Mouse (Mus musculus) forebrain, postnatal 0 days (tissue): ENCODE results near the gene Furin. TPM values are rescaled to one million over a fixed set of nuclear protein-coding genes. Genes with fewer than 3 reads are reported as not detected.

Source experiments
- ATAC-seq: fragments of 200-750 bp; cut with Nextera tagmentation; 2 replicates; pipeline ENCODE4 v1.8.0; 2017; ENCODE audit warnings: mild to moderate bottlenecking, moderate library complexity
- DNase-seq: peaks from one replicate; pipeline ENCODE4 v3.0.0-alpha.2; 2015
- H3K27ac ChIP-seq: fragments of 300-500 bp; sonication (generic); 2 replicates; pipeline ENCODE4 v1.5.1; 2014; ENCODE audit warnings: low read depth, mild to moderate bottlenecking, antibody characterized with exemption, low read length, moderate library complexity, mixed read lengths
- H3K27me3 ChIP-seq: fragments of 300-500 bp; sonication (generic); 2 replicates; pipeline ENCODE4 v1.6.1; 2014; ENCODE audit warnings: mild to moderate bottlenecking, low read length, mixed read lengths; ENCODE audit not compliant: insufficient read depth
- H3K36me3 ChIP-seq: fragments of 300-500 bp; sonication (generic); 2 replicates; pipeline ENCODE4 v1.6.1; 2014; ENCODE audit warnings: mild to moderate bottlenecking, moderate library complexity; ENCODE audit not compliant: insufficient read depth
- H3K4me1 ChIP-seq: fragments of 300-500 bp; sonication (generic); 2 replicates; pipeline ENCODE4 v1.6.1; 2014; ENCODE audit warnings: antibody characterized with exemption; ENCODE audit not compliant: insufficient read depth
- H3K4me2 ChIP-seq: fragments of 300-500 bp; sonication (generic); 2 replicates; pipeline ENCODE4 v1.6.1; 2014; ENCODE audit warnings: low read depth, mild to moderate bottlenecking, moderate library complexity
- H3K4me3 ChIP-seq: fragments of 300-500 bp; sonication (generic); 2 replicates; pipeline ENCODE4 v1.5.1; 2014; ENCODE audit warnings: low read depth, low read length, mixed read lengths
- H3K9ac ChIP-seq: fragments of 300-500 bp; sonication (generic); 2 replicates; pipeline ENCODE4 v1.6.1; 2014; ENCODE audit warnings: mild to moderate bottlenecking
- H3K9me3 ChIP-seq: fragments of 300-500 bp; sonication (generic); 2 replicates; pipeline ENCODE4 v1.6.1; 2016; ENCODE audit warnings: low read length
- CTCF ChIP-seq: sonication (generic); IDR thresholded peaks from 2 replicates; pipeline ENCODE4 v1.5.1; 2016; ENCODE audit warnings: antibody characterized with exemption, control low read depth, low read depth
- WGBS: fragments of 180-500 bp; shearing (Covaris S2); extraction: QIAGEN DNeasy Blood & Tissue Kit; methylation state at CpG from one replicate; pipeline ENCODE4 v1.1.7; 2014; 5-methylcytosine and 5-hydroxymethylcytosine counted together
- polyA plus RNA-seq: library from polyadenylated mRNA; unstranded; fragments of >200 nt; fragmentation: Nextera tagmentation; extraction: Ambion mirVana; gene quantifications from 2 replicates; pipeline ENCODE4 v1.2.1, GENCODE M21; 2015
- total RNA-seq: library from RNA; depleted of rRNA; stranded (reverse); fragments of >200 nt; gene quantifications from 2 replicates; pipeline ENCODE4 v1.2.3, GENCODE M21; 2014

Furin gene
- total and polyA plus RNA-seq, 2 experiments from 2014 or later: 7.7 to 21.8 TPM

- H3K9me3 ChIP-seq: no peaks in the 10 kb centered on the region
- ATAC-seq (no peak), DNase-seq (no peak)
- whole genome bisulfite sequencing: 92% methylated on average over 12 of the region's 12 CpGs
- H3K4me3 ChIP-seq: no peak overlapping the region
- no peak overlapping the region for H3K4me2 ChIP-seq
- no peaks in the 10 kb centered on the region for H3K27me3 ChIP-seq
- no peak overlapping the region for H3K27ac ChIP-seq
- H3K9ac ChIP-seq: no peak overlapping the region
- no peaks in the 10 kb centered on the region for H3K36me3 ChIP-seq
- H3K4me1 ChIP-seq: no peaks in the 10 kb centered on the region
- TF ChIP-seq CTCF: no peak
Measured at GRCm38 (mm10) chr7:80429661-80430060, 24.4 kb upstream of the Furin start.

GRCm38 (mm10) chr7:80427730-80428129 is 22.5 kb upstream of the Furin start:
- 84% methylated on average over 5 of the region's 5 CpGs for WGBS
- no peak for ATAC-seq
- TF ChIP-seq CTCF: no peak
- Histone ChIP-seq H3K27me3 (no peaks in the 10 kb centered on the region), H3K9me3 (no peaks in the 10 kb centered on the region), H3K4me1 (0 out of 2 replicates have a peak, but pooled peaks cover 4% of the 10 kb centered on the region), H3K4me3 (no peak overlapping the region), H3K9ac (no peak overlapping the region), H3K4me2 (no peak overlapping the region), H3K36me3 (no peaks in the 10 kb centered on the region), H3K27ac (no peak overlapping the region)
- DNase-seq: no peak

GRCm38 (mm10) chr7:80426363-80426762 is 21.1 kb upstream of the Furin start:
- no peak for DNase-seq
- H3K36me3 ChIP-seq: no peaks in the 10 kb centered on the region
- WGBS: 81% methylated on average over 7 of the region's 7 CpGs
- H3K9ac ChIP-seq: no peak overlapping the region
- H3K27ac ChIP-seq: no peak overlapping the region
- no peak overlapping the region for H3K4me2 ChIP-seq
- no peak for TF ChIP-seq CTCF
- no peak for ATAC-seq
- no peaks in the 10 kb centered on the region for H3K27me3 ChIP-seq
- no peaks in the 10 kb centered on the region for H3K9me3 ChIP-seq
- no peak overlapping the region for H3K4me3 ChIP-seq
- H3K4me1 ChIP-seq: 0 out of 2 replicates have a peak, but pooled peaks cover 4% of the 10 kb centered on the region

- no peak overlapping the region for H3K4me2 ChIP-seq
- WGBS: 83% methylated on average over 6 of the region's 6 CpGs
- no peak overlapping the region for H3K4me3 ChIP-seq
- no peak overlapping the region for H3K9ac ChIP-seq
- no peak for TF ChIP-seq CTCF
- H3K27ac ChIP-seq: no peak overlapping the region
- H3K9me3 ChIP-seq: no peaks in the 10 kb centered on the region
- no peaks in the 10 kb centered on the region for H3K36me3 ChIP-seq
- H3K4me1 ChIP-seq: 0 out of 2 replicates have a peak, but pooled peaks cover 4% of the 10 kb centered on the region
- DNase-seq (no peak), ATAC-seq (no peak)
- H3K27me3 ChIP-seq: no peaks in the 10 kb centered on the region
Measured at GRCm38 (mm10) chr7:80424722-80425121, 19.5 kb upstream of the Furin start.

GRCm38 (mm10) chr7:80422759-80423480 is 17.7 kb upstream of the Furin start:
- 24% methylated on average over 20 of the region's 20 CpGs for WGBS

GRCm38 (mm10) chr7:80421576-80421975 is 16.3 kb upstream of the Furin start:
- no peak overlapping the region for H3K27ac ChIP-seq
- ATAC-seq (no peak), DNase-seq (no peak)
- WGBS: 90% methylated on average over 6 of the region's 6 CpGs
- no peak for TF ChIP-seq CTCF
- H3K36me3 ChIP-seq: no peaks in the 10 kb centered on the region
- 0 out of 2 replicates have a peak, but pooled peaks cover 4% of the 10 kb centered on the region for H3K4me1 ChIP-seq
- no peaks in the 10 kb centered on the region for H3K27me3 ChIP-seq
- no peak overlapping the region for H3K9ac ChIP-seq
- no peak overlapping the region for H3K4me3 ChIP-seq
- H3K9me3 ChIP-seq: no peaks in the 10 kb centered on the region
- no peak overlapping the region for H3K4me2 ChIP-seq

More at GRCm38 (mm10) chr7:80422759-80423480, 17.7 kb upstream of the Furin start:
- ATAC-seq (peak; percentile 62), DNase-seq (peak; percentile 61)
- Histone ChIP-seq H3K4me3 (no peak overlapping the region), H3K9me3 (no peaks in the 10 kb centered on the region), H3K4me2 (peak overlapping the region; percentile 37), H3K27me3 (no peaks in the 10 kb centered on the region), H3K36me3 (no peaks in the 10 kb centered on the region), H3K4me1 (0 out of 2 replicates have a peak, but pooled peaks cover 4% of the 10 kb centered on the region), H3K27ac (no peak overlapping the region; the same call in 1 of the 2 replicates), H3K9ac (no peak overlapping the region)
- peak; percentile 7; the same call in 1 of the 2 replicates for TF ChIP-seq CTCF

- no peak overlapping the region for H3K4me3 ChIP-seq
- ATAC-seq (no peak), DNase-seq (no peak)
- no peaks in the 10 kb centered on the region for H3K27me3 ChIP-seq
- no peak overlapping the region for H3K9ac ChIP-seq
- no peaks in the 10 kb centered on the region for H3K36me3 ChIP-seq
- no peak overlapping the region for H3K4me2 ChIP-seq
- H3K4me1 ChIP-seq: 0 out of 2 replicates have a peak, but pooled peaks cover 4% of the 10 kb centered on the region
- no peak overlapping the region for H3K27ac ChIP-seq
- no peak for TF ChIP-seq CTCF
- 82% methylated on average over 4 of the region's 4 CpGs for WGBS
- no peaks in the 10 kb centered on the region for H3K9me3 ChIP-seq
Measured at GRCm38 (mm10) chr7:80420586-80420985, 15.3 kb upstream of the Furin start.
